ENCODE assay signal across 10 mouse cellular contexts in genomic region chr7:83438538-83439393, GRCm38 (mm10).
DNase-seq lines count a peak whose midpoint lies in the region; ATAC-seq and TF ChIP-seq lines count a peak whose summit lies in the region.
"Had no signal": no experiment of that assay in that cellular context is flagged by ENCODE, and none has a peak within 500 bp of the region (broad histone marks: within the 10 kb centered on the region; RNA-seq: fewer than 3 reads in every experiment).

No protein-coding gene starts in this region.

- no peak for ATAC-seq in intestine, postnatal 0 days

- H3K4me3 ChIP-seq in ES-Bruce4 (ENCODE audit: low read depth, low read length), result no peak overlapping the region
- H3K4me3 ChIP-seq in intestine, postnatal 0 days (ENCODE audit: low read depth, low read length), result no peak overlapping the region

- no peaks in the 10 kb centered on the region for H3K4me1 ChIP-seq in ES-Bruce4 (ENCODE audit: control insufficient read depth, insufficient read depth, low read length)
- H3K4me1 ChIP-seq in intestine, postnatal 0 days (replicated peaks; ENCODE audit: control insufficient read depth, insufficient read depth, low read length), result 0 out of 2 replicates have a peak, but pooled peaks cover 3% of the 10 kb centered on the region

- WGBS in intestine, postnatal 0 days, result 55% methylated on average over 7 of the region's 7 CpGs

- TF ChIP-seq POLR2A in ES-Bruce4 (IDR thresholded peaks at IDR 0.05; ENCODE audit: insufficient read depth, low read length), result no peak

- H3K9ac ChIP-seq in ES-Bruce4 (ENCODE audit: low read depth, poor library complexity, severe bottlenecking), result no peak overlapping the region
- no peak overlapping the region for H3K9ac ChIP-seq in intestine, postnatal 0 days (ENCODE audit: low read depth, low read length)

- H3K36me3 ChIP-seq in ES-Bruce4 (ENCODE audit: control insufficient read depth, insufficient read depth, low read length, poor library complexity, severe bottlenecking), result no peaks in the 10 kb centered on the region
- no peaks in the 10 kb centered on the region for H3K36me3 ChIP-seq in intestine, postnatal 0 days (ENCODE audit: control insufficient read depth, insufficient read depth)

- peak; percentile 11 to 40 for DNase-seq in adrenal gland, adult (ENCODE audit: inconsistent age in 2 of 2, low spot score in 1 of 2)
- no peak for DNase-seq in adrenal gland, postnatal 4 days (ENCODE audit: low spot score in 2 of 2)
- DNase-seq in kidney, adult 9 months, result peak; percentile 32
- no peak for DNase-seq in kidney, adult 11 months
- DNase-seq in cerebellum, postnatal 36 days, result no peak
- no peak for DNase-seq in cerebellum, postnatal 4 days (ENCODE audit: low spot score in 2 of 2)
- DNase-seq: lung, adult 2 months; midbrain, embryonic 14.5 days had no signal

- no peaks in the 10 kb centered on the region for H3K27me3 ChIP-seq in ES-Bruce4 (ENCODE audit: control insufficient read depth, insufficient read depth, low read length, poor library complexity, severe bottlenecking)
- H3K27me3 ChIP-seq in intestine, postnatal 0 days (replicated peaks; ENCODE audit: control insufficient read depth, insufficient read depth, low read length), result no peaks in the 10 kb centered on the region

- TF ChIP-seq CTCF in ES-Bruce4 (IDR thresholded peaks at IDR 0.05; ENCODE audit: low read depth, low read length), result peak; percentile 43
- peak; percentile 72 for TF ChIP-seq CTCF in intestine, postnatal 0 days (IDR thresholded peaks at IDR 0.05; ENCODE audit: low read depth)

- H3K27ac ChIP-seq in ES-Bruce4 (ENCODE audit: insufficient read depth, low read length), result no peak overlapping the region
- H3K27ac ChIP-seq in intestine, postnatal 0 days (ENCODE audit: low read depth, low read length), result no peak overlapping the region

- TF ChIP-seq EP300 in ES-Bruce4 (IDR thresholded peaks at IDR 0.05; ENCODE audit: insufficient read depth, low read depth, low read length), result no peak

- no peak overlapping the region for H3K4me2 ChIP-seq in intestine, postnatal 0 days (replicated peaks; ENCODE audit: low read depth)

- H3K9me3 ChIP-seq in ES-Bruce4 (replicated peaks; ENCODE audit: control insufficient read depth, insufficient read depth, low read length, poor library complexity, severe bottlenecking), result no peaks in the 10 kb centered on the region
- no peaks in the 10 kb centered on the region for H3K9me3 ChIP-seq in intestine, postnatal 0 days (ENCODE audit: control insufficient read depth)

Comparison
In these comparisons a context has a peak if more than half of its experiments do, and no peak if none do; other contexts are left out.
1. DNase-seq: peak in adrenal gland, adult (2 of 2) and kidney, adult 9 months (single experiment); none in adrenal gland, postnatal 4 days (0 of 2), kidney, adult 11 months (single experiment), cerebellum, postnatal 36 days (0 of 2) and cerebellum, postnatal 4 days (0 of 2).